Mouse (Mus musculus) kidney, embryonic 14.5 days (tissue): Measurements from ENCODE around the gene Ppid. TPM values are rescaled to one million over a fixed set of nuclear protein-coding genes. Genes with fewer than 3 reads are reported as not detected.

ENCODE experiments used
- ATAC-seq: fragments of 200-750 bp; cut with Nextera tagmentation; 2 replicates; pipeline ENCODE4 v1.8.0; 2017; ENCODE audit warnings: moderate number of reproducible peaks, mild to moderate bottlenecking, moderate TSS enrichment, moderate library complexity; ENCODE audit not compliant: low FRiP score, low TSS enrichment
- H3K27ac ChIP-seq: fragments of 300-500 bp; sonication (generic); 2 replicates; pipeline ENCODE4 v1.5.1; 2014; ENCODE audit warnings: low read depth, mild to moderate bottlenecking, low read length, moderate library complexity, mixed read lengths
- H3K27me3 ChIP-seq: fragments of 300-500 bp; sonication (generic); 2 replicates; pipeline ENCODE4 v1.6.1; 2014; ENCODE audit warnings: mild to moderate bottlenecking, low read length; ENCODE audit not compliant: control insufficient read depth, insufficient read depth
- H3K36me3 ChIP-seq: fragments of 300-500 bp; sonication (generic); 2 replicates; pipeline ENCODE4 v1.6.1; 2014; ENCODE audit warnings: low read length, mixed read lengths; ENCODE audit not compliant: control insufficient read depth, insufficient read depth
- H3K4me1 ChIP-seq: fragments of 300-500 bp; sonication (generic); 2 replicates; pipeline ENCODE4 v1.6.1; 2014; ENCODE audit warnings: low read length, mixed read lengths; ENCODE audit not compliant: control insufficient read depth, insufficient read depth
- H3K4me2 ChIP-seq: fragments of 300-500 bp; sonication (generic); replicated peaks from 2 replicates; pipeline ENCODE4 v1.6.1; 2014; ENCODE audit warnings: low read depth, mild to moderate bottlenecking, low read length
- H3K4me3 ChIP-seq: fragments of 300-500 bp; sonication (generic); 2 replicates; pipeline ENCODE4 v1.5.1; 2014; ENCODE audit warnings: mild to moderate bottlenecking, low read length
- H3K9ac ChIP-seq: fragments of 300-500 bp; sonication (generic); 2 replicates; pipeline ENCODE4 v1.6.1; 2014; ENCODE audit warnings: low read depth, mild to moderate bottlenecking, low read length, moderate library complexity
- H3K9me3 ChIP-seq: fragments of 300-500 bp; sonication (generic); 2 replicates; pipeline ENCODE4 v1.6.1; 2016; ENCODE audit warnings: low read length; ENCODE audit not compliant: control insufficient read depth
- WGBS: fragments of 180-500 bp; shearing (Covaris S2); extraction: QIAGEN DNeasy Blood & Tissue Kit; methylation state at CpG from one replicate; pipeline ENCODE4 v1.1.7; 2014; 5-methylcytosine and 5-hydroxymethylcytosine counted together
- polyA plus RNA-seq: library from polyadenylated mRNA; unstranded; fragments of >200 nt; fragmentation: Nextera tagmentation; extraction: Ambion mirVana; gene quantifications from 2 replicates; pipeline ENCODE4 v1.2.1, GENCODE M21; 2014

Ppid gene
- polyA plus RNA-seq, 1 experiment from 2014 or later = 189 TPM

GRCm38 (mm10) chr3:79627484-79628181 lies 36.5 kb downstream of the Ppid start:
- Histone ChIP-seq H3K27ac (no peak overlapping the region), H3K9ac (peak overlapping the region; percentile 65; the same call in 1 of the 2 replicates)
- no peak for ATAC-seq

GRCm38 (mm10) chr3:79628182-79628560 lies 37.0 kb downstream of the Ppid start:
- Histone ChIP-seq H3K27ac (peak overlapping the region; percentile 47; the same call in 1 of the 2 replicates), H3K9ac (peak overlapping the region; percentile 65), H3K4me2 (peak overlapping the region; percentile 82), H3K27me3 (no peaks in the 10 kb centered on the region), H3K4me1 (no peaks in the 10 kb centered on the region), H3K4me3 (peak overlapping the region; percentile 83), H3K9me3 (no peaks in the 10 kb centered on the region), H3K36me3 (peaks cover 17% of the 10 kb centered on the region)
- 2% methylated on average over 9 of the region's 9 CpGs for WGBS
- ATAC-seq = no peak; the same call in 1 of the 2 replicates

More at GRCm38 (mm10) chr3:79627484-79628181, 36.5 kb downstream of the Ppid start:
- no peaks in the 10 kb centered on the region for H3K4me1 ChIP-seq
- peak overlapping the region; percentile 83 for H3K4me3 ChIP-seq
- peak overlapping the region; percentile 82 for H3K4me2 ChIP-seq
- H3K27me3 ChIP-seq = no peaks in the 10 kb centered on the region
- no peaks in the 10 kb centered on the region for H3K9me3 ChIP-seq
- H3K36me3 ChIP-seq = peaks cover 16% of the 10 kb centered on the region
- 29% methylated on average over 10 of the region's 10 CpGs for WGBS

- Histone ChIP-seq H3K4me1 (no peaks in the 10 kb centered on the region), H3K9ac (peak within 1 kb of the TSS; percentile 80), H3K4me2 (peak within 1 kb of the TSS; percentile 82), H3K9me3 (no peaks in the 10 kb centered on the region), H3K27me3 (no peaks in the 10 kb centered on the region), H3K36me3 (peaks cover 21% of the 10 kb centered on the region), H3K4me3 (peak within 1 kb of the TSS; percentile 83), H3K27ac (peak within 1 kb of the TSS; percentile 86)
- WGBS = under 1% methylated on average over 60 of the region's 60 CpGs
- peak; percentile 99 for ATAC-seq
Measured at GRCm38 (mm10) chr3:79628561-79629415, 37.6 kb downstream of the Ppid start, which contains the start of gene 4930579G24Rik. Gene 4930579G24Rik (plus strand): TSS chr3:79629079.

GRCm38 (mm10) chr3:79629416-79629730 lies 38.2 kb downstream of the Ppid start, which contains the start of gene Etfdh:
Gene Etfdh (minus strand): TSS chr3:79629500.
- Histone ChIP-seq H3K9ac (peak within 1 kb of the TSS; percentile 80), H3K9me3 (no peaks in the 10 kb centered on the region), H3K4me2 (peak within 1 kb of the TSS; percentile 82), H3K4me3 (peak within 1 kb of the TSS; percentile 83), H3K36me3 (peaks cover 22% of the 10 kb centered on the region), H3K4me1 (no peaks in the 10 kb centered on the region), H3K27me3 (no peaks in the 10 kb centered on the region), H3K27ac (peak within 1 kb of the TSS; percentile 86)
- 2% methylated on average over 11 of the region's 11 CpGs for WGBS
- ATAC-seq = peak; percentile 53

- no peak overlapping the region for H3K9ac ChIP-seq
- no peak overlapping the region for H3K27ac ChIP-seq
- 88% methylated on average over 6 of the region's 6 CpGs for WGBS
- no peaks in the 10 kb centered on the region for H3K27me3 ChIP-seq
- ATAC-seq = no peak
- no peak overlapping the region for H3K4me2 ChIP-seq
- no peaks in the 10 kb centered on the region for H3K36me3 ChIP-seq
- no peak overlapping the region for H3K4me3 ChIP-seq
- no peaks in the 10 kb centered on the region for H3K4me1 ChIP-seq
- no peaks in the 10 kb centered on the region for H3K9me3 ChIP-seq
Measured at GRCm38 (mm10) chr3:79652129-79652528, 61.0 kb downstream of the Ppid start.

Other genes with a start within 250 kb of the Ppid start
- 4.4 and 6.9 TPM in 2 replicates for gene Fnip2, start 23.5 kb upstream of the Ppid start, polyA plus RNA-seq
- 30.9 and 35.6 TPM in 2 replicates for gene 4930579G24Rik, start 37.7 kb downstream of the Ppid start, polyA plus RNA-seq
- gene Etfdh, start 38.2 kb downstream of the Ppid start, polyA plus RNA-seq = 47.0 and 60.9 TPM in 2 replicates
- not detected in 2 replicates for gene Rxfp1, start 146.5 kb downstream of the Ppid start, polyA plus RNA-seq